ENCODE assay signal across 9 mouse cellular contexts in genomic region chr10:74995377-74995776, GRCm38 (mm10). TPM values are rescaled to one million over a fixed set of nuclear protein-coding genes. Genes with fewer than 3 reads are reported as not detected.
A peak's percentile ranks its signal among the peaks of the same experiment; 100 is the strongest.
DNase-seq lines count a peak whose midpoint lies in the region; ATAC-seq lines count a peak whose summit lies in the region.
"Had no signal": no experiment of that assay in that cellular context is flagged by ENCODE, and none has a peak within 500 bp of the region (broad histone marks: within the 10 kb centered on the region; RNA-seq: fewer than 3 reads in every experiment).

No protein-coding gene starts in this region.

- peaks cover 18% of the 10 kb centered on the region for H3K4me1 ChIP-seq in liver, embryonic 12.5 days
- H3K4me1 ChIP-seq in hindbrain, embryonic 16.5 days (ENCODE audit: control insufficient read depth, insufficient read depth, low read depth, low read length): peaks cover 27% of the 10 kb centered on the region
- H3K4me1 ChIP-seq in neural tube, embryonic 12.5 days: peaks cover 49% of the 10 kb centered on the region
- H3K4me1 ChIP-seq: liver, embryonic 15.5 days had no signal

- no peaks in the 10 kb centered on the region for H3K9me3 ChIP-seq in liver, embryonic 12.5 days (replicated peaks)
- H3K9me3 ChIP-seq in hindbrain, embryonic 16.5 days (ENCODE audit: control insufficient read depth, low read length): no peaks in the 10 kb centered on the region
- H3K9me3 ChIP-seq in neural tube, embryonic 12.5 days: 0 out of 2 replicates have a peak, but pooled peaks cover 6% of the 10 kb centered on the region
- H3K9me3 ChIP-seq: liver, embryonic 15.5 days had no signal

- no peak overlapping the region for H3K9ac ChIP-seq in liver, embryonic 12.5 days
- 0 out of 2 replicates have a peak overlapping the region, but pooled peaks have one; percentile 46 for H3K9ac ChIP-seq in hindbrain, embryonic 16.5 days (ENCODE audit: low read depth, low read length)
- H3K9ac ChIP-seq in neural tube, embryonic 12.5 days: peak overlapping the region; percentile 10; the same call in 1 of the 2 replicates
- H3K9ac ChIP-seq: liver, embryonic 15.5 days had no signal

- no peak overlapping the region for H3K4me3 ChIP-seq in liver, embryonic 12.5 days
- peak overlapping the region; percentile 14; the same call in 1 of the 2 replicates for H3K4me3 ChIP-seq in hindbrain, embryonic 16.5 days (ENCODE audit: low read length)
- H3K4me3 ChIP-seq in neural tube, embryonic 12.5 days: 0 out of 2 replicates have a peak overlapping the region, but pooled peaks have one; percentile 5
- H3K4me3 ChIP-seq: liver, embryonic 15.5 days had no signal

- peaks cover 43% of the 10 kb centered on the region for H3K27me3 ChIP-seq in liver, embryonic 12.5 days (replicated peaks)
- no peaks in the 10 kb centered on the region for H3K27me3 ChIP-seq in hindbrain, embryonic 16.5 days (replicated peaks; ENCODE audit: control insufficient read depth, insufficient read depth, low read length)
- H3K27me3 ChIP-seq in neural tube, embryonic 12.5 days (replicated peaks): no peaks in the 10 kb centered on the region

- H3K27ac ChIP-seq in liver, embryonic 12.5 days: no peak overlapping the region
- peak overlapping the region; percentile 27; the same call in 1 of the 2 replicates for H3K27ac ChIP-seq in hindbrain, embryonic 16.5 days (ENCODE audit: low read depth, low read length)
- H3K27ac ChIP-seq in neural tube, embryonic 12.5 days: no peak overlapping the region
- H3K27ac ChIP-seq: liver, embryonic 15.5 days had no signal

- DNase-seq in adrenal gland, postnatal 10 days: peak; percentile 20
- no peak for DNase-seq in adrenal gland, adult 8-10 months
- DNase-seq in liver: no peak
- no peak for DNase-seq in adrenal gland, postnatal 4 days (ENCODE audit: low spot score in 2 of 2)

- no peaks in the 10 kb centered on the region for H3K36me3 ChIP-seq in liver, embryonic 12.5 days
- H3K36me3 ChIP-seq in hindbrain, embryonic 16.5 days (ENCODE audit: control insufficient read depth, insufficient read depth, low read length): peaks cover 12% of the 10 kb centered on the region; the same call in 1 of the 2 replicates
- peaks cover 17% of the 10 kb centered on the region for H3K36me3 ChIP-seq in neural tube, embryonic 12.5 days
- H3K36me3 ChIP-seq: liver, embryonic 15.5 days had no signal

- peak overlapping the region; percentile 32; the same call in 1 of the 2 replicates for H3K4me2 ChIP-seq in liver, embryonic 12.5 days
- peak overlapping the region; percentile 49 for H3K4me2 ChIP-seq in hindbrain, embryonic 16.5 days (ENCODE audit: low read length)
- H3K4me2 ChIP-seq in neural tube, embryonic 12.5 days (replicated peaks): peak overlapping the region; percentile 56
- H3K4me2 ChIP-seq: liver, embryonic 15.5 days had no signal

- no peak for ATAC-seq in liver, embryonic 12.5 days
- ATAC-seq in hindbrain, embryonic 16.5 days: peak; percentile 43; the same call in 1 of the 2 replicates
- peak; percentile 63 for ATAC-seq in neural tube, embryonic 12.5 days (ENCODE audit: low FRiP score, low read depth)
- ATAC-seq in inflammation-experienced regulatory T-cells, adult 6 months: no peak

- WGBS in liver, embryonic 12.5 days (ENCODE audit: insufficient replicate concordance): 32% methylated on average over 17 of the region's 17 CpGs
- WGBS in hindbrain, embryonic 16.5 days: under 1% methylated on average over 17 of the region's 17 CpGs
- WGBS in neural tube, embryonic 12.5 days: 0% methylated on average over 17 of the region's 17 CpGs

RNA-seq across cellular contexts. Expression of gene Gnaz, which starts 28.4 kb away (rescaled TPM):
- 1 to 10 TPM; 2.0 to 4.8 TPM for total RNA-seq in adrenal gland, postnatal 10 days (2021)
- total RNA-seq in adrenal gland, adult 8-10 months (2022): 10 to 100 TPM in 2 of 4 experiments, 1 to 10 TPM in 2; 3.6 to 14.9 (median 8.5) TPM
- 9.0 and 9.6 TPM in 2 replicates for polyA plus RNA-seq in liver, embryonic 12.5 days (2016; fragmentation: Nextera tagmentation; extraction: Ambion mirVana)
- polyA plus RNA-seq in hindbrain, embryonic 16.5 days (2015; fragmentation: Nextera tagmentation; extraction: Ambion mirVana): 87.3 and 96.0 TPM in 2 replicates
- 26.6 and 33.9 TPM in 2 replicates for polyA plus RNA-seq in neural tube, embryonic 12.5 days (2016; fragmentation: Nextera tagmentation; extraction: Ambion mirVana)
- not detected for polyA plus RNA-seq in inflammation-experienced regulatory T-cells, adult 6 months (2017; shearing (Covaris generic))
- 10 to 100 TPM in 1 of 2 experiments, 1 to 10 TPM in 1; 7.2 to 10.8 TPM for total RNA-seq in adrenal gland, postnatal 4 days (2021)

RNA-seq across cellular contexts. Expression of gene Rsph14, which starts 37.0 kb away (rescaled TPM):
- total RNA-seq in adrenal gland, postnatal 10 days (2021): under 1 TPM in 1 of 2 experiments, not detected in 1; 0.39 TPM
- total RNA-seq in adrenal gland, adult 8-10 months (2022): 1 to 10 TPM in 2 of 4 experiments, under 1 TPM in 1, not detected in 1; 0.91 to 3.3 (median 1.5) TPM
- 0.08 TPM in 1 of 2 replicates, not detected in the other for polyA plus RNA-seq in liver, embryonic 12.5 days (2016; fragmentation: Nextera tagmentation; extraction: Ambion mirVana)
- 0.49 and 0.81 TPM in 2 replicates for polyA plus RNA-seq in hindbrain, embryonic 16.5 days (2015; fragmentation: Nextera tagmentation; extraction: Ambion mirVana)
- not detected in 2 replicates for polyA plus RNA-seq in neural tube, embryonic 12.5 days (2016; fragmentation: Nextera tagmentation; extraction: Ambion mirVana)
- polyA plus RNA-seq in inflammation-experienced regulatory T-cells, adult 6 months (2017; shearing (Covaris generic)): not detected
- total RNA-seq in adrenal gland, postnatal 4 days (2021): under 1 TPM; 0.25 to 0.34 TPM
- polyA plus RNA-seq: liver, embryonic 15.5 days had no signal

RNA-seq across cellular contexts. Expression of gene Rab36, which starts 41.5 kb away (rescaled TPM):
- 10 to 100 TPM in 1 of 2 experiments, 1 to 10 TPM in 1; 7.1 to 12.5 TPM for total RNA-seq in adrenal gland, postnatal 10 days (2021)
- total RNA-seq in adrenal gland, adult 8-10 months (2022): 10 to 100 TPM; 14.1 to 46.3 (median 30.9) TPM
- polyA plus RNA-seq in liver, embryonic 12.5 days (2016; fragmentation: Nextera tagmentation; extraction: Ambion mirVana): 3.4 and 4.1 TPM in 2 replicates
- 19.5 and 22.2 TPM in 2 replicates for polyA plus RNA-seq in hindbrain, embryonic 16.5 days (2015; fragmentation: Nextera tagmentation; extraction: Ambion mirVana)
- polyA plus RNA-seq in neural tube, embryonic 12.5 days (2016; fragmentation: Nextera tagmentation; extraction: Ambion mirVana): 8.9 and 10.6 TPM in 2 replicates
- 1 to 10 TPM in 1 of 3 experiments, under 1 TPM in 2; 0.51 to 1.3 (median 0.63) TPM for polyA plus RNA-seq in inflammation-experienced regulatory T-cells, adult 6 months (2017; shearing (Covaris generic))
- total RNA-seq in adrenal gland, postnatal 4 days (2021): 10 to 100 TPM; 23.7 to 23.9 TPM

Comparison
In these comparisons a context has a peak if more than half of its experiments do, and no peak if none do; other contexts are left out.
1. ATAC-seq: peak in hindbrain, embryonic 16.5 days (single experiment) and neural tube, embryonic 12.5 days (single experiment); none in liver, embryonic 12.5 days (single experiment) and inflammation-experienced regulatory T-cells, adult 6 months (single experiment).
2. Peak in every context shown above with its lines, with median percentiles within 50 percentile points of each other: H3K4me2 ChIP-seq.